Mouse (Mus musculus) ES-E14 (cell line): ENCODE measurements around the gene Wwtr1.

Experiments used
- HCFC1 ChIP-seq: IDR thresholded peaks from 2 replicates; pipeline ENCODE4 v1.6.1; 2012; ENCODE audit warnings: low read length, inconsistent platforms, borderline replicate concordance; ENCODE audit not compliant: insufficient read depth
- MAFK ChIP-seq: IDR thresholded peaks from 2 replicates; pipeline ENCODE4 v1.6.1; 2014; ENCODE audit warnings: mild to moderate bottlenecking, low read depth, low read length, inconsistent platforms; ENCODE audit not compliant: insufficient read depth
- ZNF384 ChIP-seq: IDR thresholded peaks from 2 replicates; pipeline ENCODE4 v1.6.1; 2012; ENCODE audit warnings: low read depth, low read length, inconsistent platforms

DNA sequence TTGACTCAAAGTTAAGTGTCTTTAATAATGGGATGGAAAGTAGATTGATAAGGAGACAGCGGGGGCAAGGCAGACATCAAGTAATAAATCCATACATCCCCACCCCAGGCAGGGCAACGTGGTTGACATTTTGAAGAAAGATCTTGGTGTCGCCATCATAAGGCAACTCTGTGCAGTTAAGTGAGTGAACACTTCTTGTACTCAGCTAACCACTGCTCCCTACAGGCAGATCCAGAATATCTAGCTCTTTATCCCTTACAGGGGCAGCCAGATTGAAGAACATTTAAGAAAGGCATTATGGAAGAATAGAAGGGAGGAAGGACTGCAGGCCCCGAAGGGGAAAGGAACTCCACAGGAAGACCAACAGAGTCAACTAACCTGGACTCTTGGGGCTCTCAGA is 146.2 kb downstream of the Wwtr1 start:
- TF ChIP-seq MAFK (no peak), ZNF384 (no peak), HCFC1 (no peak)
